Mouse (Mus musculus): ENCODE data around the gene Fbxw7. TPM values are rescaled to one million over a fixed set of nuclear protein-coding genes. Genes with fewer than 3 reads are reported as not detected.

The Fbxw7 gene
- polyA plus RNA-seq, 1 experiment = 2.7 TPM

DNA sequence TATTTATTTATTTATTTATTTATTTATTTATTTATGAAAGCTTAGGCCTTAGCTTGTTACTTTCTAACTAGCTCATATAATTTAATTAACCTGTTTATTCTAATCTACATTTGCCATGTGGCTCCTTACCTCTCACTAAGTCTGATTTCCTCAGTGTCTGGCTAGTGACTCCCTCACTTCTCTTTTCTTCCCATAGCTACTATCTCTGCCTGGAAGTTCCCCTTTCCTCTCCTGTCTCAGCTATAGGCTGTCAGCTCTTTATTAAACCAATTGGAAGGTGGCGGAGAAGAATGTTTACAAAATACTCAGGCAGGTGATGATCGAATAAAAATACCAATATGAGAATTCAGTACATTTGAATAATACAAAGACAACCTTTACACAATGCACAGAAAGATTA is 27.7 kb downstream of the Fbxw7 start:
- no peak for TF ChIP-seq MYOD1 (IDR thresholded peaks at IDR 0.05; ENCODE audit: control insufficient read depth, insufficient read length, low read depth)
- no peak for TF ChIP-seq CTCF (IDR thresholded peaks at IDR 0.05; ENCODE audit: control insufficient read depth, insufficient read depth, insufficient read length)
- Histone ChIP-seq H3K27me3 (ENCODE audit: control insufficient read depth, insufficient read depth, insufficient read length) (no peaks in the 10 kb centered on the region), H3K4me3 (ENCODE audit: insufficient read depth, poor library complexity, severe bottlenecking) (no peak overlapping the region), H3K79me3 (ENCODE audit: low read depth) (peaks cover 19% of the 10 kb centered on the region), H3ac (ENCODE audit: control insufficient read depth, insufficient read length, low read depth) (no peak overlapping the region), H3K79me2 (ENCODE audit: control insufficient read depth, insufficient read depth) (peaks cover 53% of the 10 kb centered on the region), H3K36me3 (ENCODE audit: control insufficient read depth, insufficient read depth) (no peaks in the 10 kb centered on the region)

GRCm38 (mm10) chr3:84843594-84843993 is 28.5 kb downstream of the Fbxw7 start:
- no peaks in the 10 kb centered on the region for H3K36me3 ChIP-seq (ENCODE audit: control insufficient read depth, insufficient read depth)
- peaks cover 57% of the 10 kb centered on the region for H3K79me2 ChIP-seq (ENCODE audit: control insufficient read depth, insufficient read depth)
- no peak overlapping the region for H3K4me3 ChIP-seq (ENCODE audit: insufficient read depth, poor library complexity, severe bottlenecking)
- no peak overlapping the region for H3ac ChIP-seq (ENCODE audit: control insufficient read depth, insufficient read length, low read depth)
- TF ChIP-seq FOSL1 (IDR thresholded peaks at IDR 0.05; ENCODE audit: insufficient read depth, low read length, poor library complexity, severe bottlenecking) (no peak), USF1 (IDR thresholded peaks at IDR 0.05; ENCODE audit: low read depth) (no peak), CEBPB (IDR thresholded peaks at IDR 0.05; ENCODE audit: low read depth) (no peak), MYOD1 (IDR thresholded peaks at IDR 0.05; ENCODE audit: control insufficient read depth, insufficient read length, low read depth) (no peak), MAX (IDR thresholded peaks at IDR 0.05) (no peak), MYOG (IDR thresholded peaks at IDR 0.05; ENCODE audit: control insufficient read depth, extremely low read depth, insufficient read length) (no peak), CTCF (IDR thresholded peaks at IDR 0.05; ENCODE audit: control insufficient read depth, insufficient read depth, insufficient read length) (no peak)
- no peaks in the 10 kb centered on the region for H3K27me3 ChIP-seq (ENCODE audit: control insufficient read depth, insufficient read depth, insufficient read length)
- peaks cover 14% of the 10 kb centered on the region for H3K79me3 ChIP-seq (ENCODE audit: low read depth)

DNA sequence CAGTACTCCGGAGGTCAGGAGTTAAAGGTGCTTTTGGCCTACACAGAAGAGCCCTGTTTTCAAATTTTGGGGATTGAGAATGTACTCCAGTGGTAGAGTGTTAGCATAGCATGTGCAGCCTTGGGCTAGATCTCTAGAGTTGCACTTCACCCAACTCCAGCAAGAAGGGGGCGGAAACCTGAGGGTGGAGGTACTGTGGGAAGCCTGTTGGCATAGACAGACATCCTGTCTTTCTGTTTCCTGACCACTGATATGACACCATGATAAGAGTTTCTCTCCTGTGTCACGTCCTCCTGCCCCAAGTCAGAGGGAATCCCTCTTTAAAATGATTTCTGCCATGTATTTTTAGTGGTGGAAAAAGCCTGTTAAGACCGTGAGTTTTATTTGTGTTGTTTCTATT is 33.7 kb downstream of the Fbxw7 start:
- Histone ChIP-seq H3K4me3 (ENCODE audit: insufficient read depth, poor library complexity, severe bottlenecking) (no peak overlapping the region), H3K27me3 (ENCODE audit: control insufficient read depth, insufficient read depth, insufficient read length) (no peaks in the 10 kb centered on the region), H3K79me2 (ENCODE audit: control insufficient read depth, insufficient read depth) (peaks cover 64% of the 10 kb centered on the region), H3ac (ENCODE audit: control insufficient read depth, insufficient read length, low read depth) (no peak overlapping the region), H3K36me3 (ENCODE audit: control insufficient read depth, insufficient read depth) (peaks cover 6% of the 10 kb centered on the region), H3K79me3 (ENCODE audit: low read depth) (peaks cover 15% of the 10 kb centered on the region)
- TF ChIP-seq CEBPB (IDR thresholded peaks at IDR 0.05; ENCODE audit: low read depth) (no peak), MYOG (IDR thresholded peaks at IDR 0.05; ENCODE audit: control insufficient read depth, extremely low read depth, insufficient read length) (no peak), CTCF (IDR thresholded peaks at IDR 0.05; ENCODE audit: control insufficient read depth, insufficient read depth, insufficient read length) (no peak), USF1 (IDR thresholded peaks at IDR 0.05; ENCODE audit: low read depth) (no peak), MAX (IDR thresholded peaks at IDR 0.05) (no peak), FOSL1 (IDR thresholded peaks at IDR 0.05; ENCODE audit: insufficient read depth, low read length, poor library complexity, severe bottlenecking) (no peak), MYOD1 (IDR thresholded peaks at IDR 0.05; ENCODE audit: control insufficient read depth, insufficient read length, low read depth) (no peak)

- Histone ChIP-seq H3K79me2 (ENCODE audit: control insufficient read depth, insufficient read depth) (peaks cover 64% of the 10 kb centered on the region), H3K27me3 (ENCODE audit: control insufficient read depth, insufficient read depth, insufficient read length) (no peaks in the 10 kb centered on the region), H3K4me3 (ENCODE audit: insufficient read depth, poor library complexity, severe bottlenecking) (no peak overlapping the region), H3K79me3 (ENCODE audit: low read depth) (peaks cover 11% of the 10 kb centered on the region), H3ac (ENCODE audit: control insufficient read depth, insufficient read length, low read depth) (no peak overlapping the region), H3K36me3 (ENCODE audit: control insufficient read depth, insufficient read depth) (peaks cover 6% of the 10 kb centered on the region)
- no peak for TF ChIP-seq MYOD1 (IDR thresholded peaks at IDR 0.05; ENCODE audit: control insufficient read depth, insufficient read length, low read depth)
- TF ChIP-seq MYOG (IDR thresholded peaks at IDR 0.05; ENCODE audit: control insufficient read depth, extremely low read depth, insufficient read length) = no peak
- no peak for TF ChIP-seq USF1 (IDR thresholded peaks at IDR 0.05; ENCODE audit: low read depth)
- TF ChIP-seq FOSL1 (IDR thresholded peaks at IDR 0.05; ENCODE audit: insufficient read depth, low read length, poor library complexity, severe bottlenecking) = no peak
- TF ChIP-seq CEBPB (IDR thresholded peaks at IDR 0.05; ENCODE audit: low read depth) = no peak
- TF ChIP-seq MAX (IDR thresholded peaks at IDR 0.05) = no peak
- TF ChIP-seq CTCF (IDR thresholded peaks at IDR 0.05; ENCODE audit: control insufficient read depth, insufficient read depth, insufficient read length) = no peak
These were observed 35.4 kb downstream of the Fbxw7 start for GRCm38 (mm10) chr3:84850418-84850817.

DNA sequence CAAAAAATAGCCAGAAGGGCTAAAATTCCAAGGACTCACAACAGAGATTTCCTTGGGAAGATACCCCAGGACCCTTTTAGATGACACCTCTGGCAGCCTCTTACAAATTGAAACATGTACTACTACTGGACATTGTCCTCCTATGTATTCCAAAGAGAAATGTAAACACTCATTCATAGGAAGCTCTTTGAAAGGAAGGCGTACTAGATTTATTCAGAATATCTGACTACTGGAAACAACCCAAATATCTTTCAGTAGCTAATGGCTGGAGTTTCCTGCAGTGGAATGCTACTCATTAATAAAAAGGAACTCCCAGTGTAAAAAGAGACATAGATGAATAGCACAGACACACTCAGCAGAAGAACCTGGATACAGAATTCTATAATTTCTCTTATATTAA is 36.7 kb downstream of the Fbxw7 start:
- peaks cover 59% of the 10 kb centered on the region for H3K79me2 ChIP-seq (ENCODE audit: control insufficient read depth, insufficient read depth)
- H3K4me3 ChIP-seq (ENCODE audit: insufficient read depth, poor library complexity, severe bottlenecking) = no peak overlapping the region
- H3K79me3 ChIP-seq (ENCODE audit: low read depth) = peaks cover 12% of the 10 kb centered on the region
- TF ChIP-seq USF1 (IDR thresholded peaks at IDR 0.05; ENCODE audit: low read depth) = no peak
- no peak for TF ChIP-seq CTCF (IDR thresholded peaks at IDR 0.05; ENCODE audit: control insufficient read depth, insufficient read depth, insufficient read length)
- no peak for TF ChIP-seq MAX (IDR thresholded peaks at IDR 0.05)
- no peak for TF ChIP-seq MYOG (IDR thresholded peaks at IDR 0.05; ENCODE audit: control insufficient read depth, extremely low read depth, insufficient read length)
- no peak for TF ChIP-seq CEBPB (IDR thresholded peaks at IDR 0.05; ENCODE audit: low read depth)
- no peak for TF ChIP-seq MYOD1 (IDR thresholded peaks at IDR 0.05; ENCODE audit: control insufficient read depth, insufficient read length, low read depth)
- no peak for TF ChIP-seq FOSL1 (IDR thresholded peaks at IDR 0.05; ENCODE audit: insufficient read depth, low read length, poor library complexity, severe bottlenecking)
- no peaks in the 10 kb centered on the region for H3K27me3 ChIP-seq (ENCODE audit: control insufficient read depth, insufficient read depth, insufficient read length)
- no peak overlapping the region for H3ac ChIP-seq (ENCODE audit: control insufficient read depth, insufficient read length, low read depth)
- peaks cover 6% of the 10 kb centered on the region for H3K36me3 ChIP-seq (ENCODE audit: control insufficient read depth, insufficient read depth)

GRCm38 (mm10) chr3:84852877-84853276 is 37.8 kb downstream of the Fbxw7 start:
- Histone ChIP-seq H3K27me3 (ENCODE audit: control insufficient read depth, insufficient read depth, insufficient read length) (no peaks in the 10 kb centered on the region), H3K79me2 (ENCODE audit: control insufficient read depth, insufficient read depth) (peaks cover 53% of the 10 kb centered on the region), H3K36me3 (ENCODE audit: control insufficient read depth, insufficient read depth) (peaks cover 6% of the 10 kb centered on the region), H3K79me3 (ENCODE audit: low read depth) (peaks cover 13% of the 10 kb centered on the region), H3K4me3 (ENCODE audit: insufficient read depth, poor library complexity, severe bottlenecking) (no peak overlapping the region), H3ac (ENCODE audit: control insufficient read depth, insufficient read length, low read depth) (no peak overlapping the region)
- TF ChIP-seq CTCF (IDR thresholded peaks at IDR 0.05; ENCODE audit: control insufficient read depth, insufficient read depth, insufficient read length) (no peak), CEBPB (IDR thresholded peaks at IDR 0.05; ENCODE audit: low read depth) (no peak), MYOG (IDR thresholded peaks at IDR 0.05; ENCODE audit: control insufficient read depth, extremely low read depth, insufficient read length) (no peak), MAX (IDR thresholded peaks at IDR 0.05) (no peak), FOSL1 (IDR thresholded peaks at IDR 0.05; ENCODE audit: insufficient read depth, low read length, poor library complexity, severe bottlenecking) (no peak), MYOD1 (IDR thresholded peaks at IDR 0.05; ENCODE audit: control insufficient read depth, insufficient read length, low read depth) (no peak), USF1 (IDR thresholded peaks at IDR 0.05; ENCODE audit: low read depth) (no peak)
